Mouse (Mus musculus): ENCODE measurements around the gene Spsb1.

Spsb1 gene

DNA sequence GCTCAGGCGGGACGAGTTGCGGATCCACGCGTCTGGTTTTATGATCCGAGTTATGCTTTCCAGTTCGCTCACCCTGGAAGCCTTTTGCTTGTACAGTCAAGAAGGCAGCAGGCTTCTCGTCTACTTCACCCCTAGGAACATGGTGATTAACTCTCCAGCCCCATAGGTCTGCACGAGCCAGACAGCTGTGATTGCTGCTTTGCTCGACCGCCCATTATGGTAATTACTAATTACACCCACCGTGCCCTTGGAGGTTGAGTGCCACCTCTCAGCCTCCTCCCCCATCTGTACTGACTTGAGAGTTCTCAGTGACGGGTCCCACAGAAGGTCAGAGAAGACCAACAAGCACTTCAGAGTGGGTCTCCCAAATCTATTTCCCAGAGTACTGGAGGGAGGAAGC is 5.2 kb downstream of the Spsb1 start:
- DNase-seq = no peak

DNA sequence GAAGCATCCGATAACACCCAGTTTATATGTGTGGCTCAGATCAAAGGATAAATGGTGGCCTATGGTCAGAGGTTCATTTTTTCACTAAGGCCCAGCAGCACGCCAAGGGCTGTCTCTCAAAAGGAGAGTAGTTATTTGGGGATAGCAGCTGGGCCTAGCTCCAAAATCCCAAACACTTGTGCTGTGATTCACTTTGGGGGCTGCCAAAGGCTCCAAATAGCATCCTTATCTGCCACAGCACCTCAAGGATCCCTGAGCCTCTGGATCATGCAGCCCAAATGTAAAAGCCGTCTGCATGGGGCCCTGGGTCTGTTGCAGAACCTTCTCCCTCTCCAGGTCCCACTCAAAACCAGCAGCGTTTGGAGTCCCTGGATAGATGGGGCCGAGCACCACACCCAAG is 6.7 kb downstream of the Spsb1 start:
- no peak for DNase-seq

DNA sequence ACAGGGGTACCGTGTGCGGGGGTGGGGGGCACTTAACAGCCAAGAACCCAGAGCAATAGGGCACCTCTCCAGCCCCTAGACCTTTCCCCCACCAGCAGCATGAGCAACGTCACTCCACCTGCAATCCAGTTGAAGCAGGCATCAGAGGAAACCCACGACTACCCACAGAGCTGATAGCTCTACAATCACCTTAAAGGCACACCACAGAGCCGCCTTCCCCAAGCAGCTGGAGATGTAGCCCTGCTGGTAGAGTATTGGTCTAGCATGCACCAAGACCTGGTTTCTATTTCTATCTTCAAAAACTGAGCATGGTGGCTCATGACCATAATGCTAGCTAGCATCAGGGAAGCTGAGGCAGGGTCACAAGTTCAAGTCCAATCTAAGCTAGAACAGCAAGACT is 7.4 kb downstream of the Spsb1 start:
- DNase-seq = no peak

DNA sequence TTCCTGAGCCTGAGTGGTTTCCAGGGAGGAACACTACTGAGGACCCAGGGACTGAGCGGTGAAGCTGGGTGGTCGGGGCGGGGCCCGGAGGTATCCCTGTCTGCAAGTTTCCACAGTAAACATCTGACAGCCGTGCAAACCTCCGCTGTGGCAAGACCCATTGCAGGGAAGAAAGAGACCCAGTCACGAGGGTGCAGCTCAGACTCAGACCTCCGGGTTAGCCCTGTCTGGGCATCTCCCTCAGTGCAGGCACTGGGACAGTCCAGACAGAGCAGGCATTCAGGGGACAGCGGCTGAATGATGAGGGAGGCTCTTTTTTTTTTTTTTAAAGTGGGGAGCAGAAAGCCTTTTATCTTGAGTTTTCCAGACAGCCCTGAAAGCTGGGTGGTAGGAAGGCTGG is 9.6 kb downstream of the Spsb1 start:
- DNase-seq = no peak

DNA sequence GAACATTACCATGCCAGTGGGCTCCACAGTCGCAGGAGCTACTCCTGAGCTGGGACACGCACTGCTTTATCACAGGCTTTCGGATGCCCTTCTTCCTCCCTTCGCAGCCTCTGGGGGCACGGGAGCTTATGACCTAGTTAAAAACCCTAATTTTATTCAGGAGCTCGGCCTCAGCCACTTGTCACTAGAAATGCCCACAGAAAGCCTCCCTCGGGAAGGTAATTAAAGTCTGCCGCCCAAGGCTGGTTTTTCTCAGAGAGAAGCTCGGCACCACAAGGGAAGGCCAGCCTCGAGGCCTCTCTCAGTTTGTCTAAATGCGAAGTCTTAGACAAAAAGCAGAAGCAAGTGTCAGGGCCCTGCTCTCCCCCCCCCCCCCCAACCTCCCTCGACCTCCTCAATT is 10.6 kb downstream of the Spsb1 start:
- DNase-seq = no peak

DNA sequence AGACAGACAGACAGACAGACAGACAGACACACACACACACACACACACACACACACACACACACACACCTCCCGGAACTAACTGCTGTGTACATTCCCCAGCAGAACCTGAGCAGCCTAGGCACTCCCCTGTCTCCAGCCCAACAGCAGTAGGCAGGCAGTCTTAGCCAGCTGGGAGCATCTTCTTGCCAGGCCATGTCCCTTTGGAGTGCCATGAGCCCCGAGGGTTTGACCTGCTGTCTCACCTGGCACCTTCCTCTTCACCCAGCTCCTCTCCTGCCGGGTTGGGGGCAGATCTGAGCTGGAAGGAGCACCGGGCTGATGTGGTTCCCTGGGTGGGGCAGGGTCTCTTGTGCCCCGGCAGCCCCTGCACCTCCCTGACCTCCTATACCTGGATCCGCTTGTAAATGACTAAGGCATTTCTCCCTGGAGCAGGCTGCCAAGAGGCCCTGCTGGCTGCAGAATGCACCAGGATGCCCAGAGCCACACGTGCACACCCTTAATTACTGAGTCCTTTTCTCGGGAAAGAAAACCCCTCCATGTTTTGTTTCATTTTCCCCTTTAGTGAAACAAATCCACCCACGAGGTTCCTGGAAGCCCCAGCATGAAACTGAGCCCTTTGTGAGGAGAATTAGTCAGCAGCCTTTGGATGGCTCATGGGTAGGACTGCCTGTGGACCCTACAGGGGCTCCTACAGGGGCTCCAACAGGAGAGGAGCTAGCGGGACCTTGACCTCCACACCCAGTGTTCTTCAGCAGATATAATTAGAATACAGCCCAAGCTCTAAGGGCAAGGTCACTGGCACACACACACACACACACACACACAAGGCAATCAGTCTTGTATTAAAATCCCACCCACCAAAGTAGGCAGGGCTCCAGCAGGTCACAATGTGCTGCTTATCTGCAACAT is 11.8 kb downstream of the Spsb1 start:
- no peak for DNase-seq

DNA sequence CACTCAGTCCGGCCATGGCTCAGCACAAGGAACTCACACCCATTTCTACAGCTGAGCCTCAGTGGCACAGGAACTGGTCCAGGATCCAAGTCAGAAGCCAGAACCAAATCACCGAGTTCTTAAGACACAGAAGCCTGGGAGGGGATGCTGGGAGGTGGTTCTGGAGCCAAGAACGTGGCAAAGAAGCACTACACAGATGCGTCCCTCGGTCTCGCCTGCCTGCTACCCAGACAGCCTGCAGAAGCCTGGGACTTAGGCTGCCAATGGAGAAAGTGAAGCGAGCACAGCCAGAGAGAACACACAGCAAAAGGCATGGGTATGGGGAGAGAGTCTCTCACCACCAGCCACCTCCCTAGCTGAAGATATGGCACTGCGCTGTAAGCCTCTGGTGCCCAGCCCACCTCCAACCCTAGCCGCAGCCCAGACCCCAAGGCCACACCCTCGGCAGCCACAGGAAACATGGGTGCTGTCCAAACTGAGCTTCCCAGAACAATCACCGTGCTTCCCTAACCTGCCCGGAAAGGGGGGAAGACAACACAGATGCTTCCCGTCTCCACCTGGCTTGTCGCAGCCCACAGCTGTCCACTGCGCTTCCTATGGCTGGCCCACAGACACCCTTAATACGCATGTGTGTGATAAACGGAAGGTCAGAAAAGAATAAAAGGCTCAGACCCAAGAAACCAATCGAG is 13.6 kb downstream of the Spsb1 start:
- no peak for DNase-seq

DNA sequence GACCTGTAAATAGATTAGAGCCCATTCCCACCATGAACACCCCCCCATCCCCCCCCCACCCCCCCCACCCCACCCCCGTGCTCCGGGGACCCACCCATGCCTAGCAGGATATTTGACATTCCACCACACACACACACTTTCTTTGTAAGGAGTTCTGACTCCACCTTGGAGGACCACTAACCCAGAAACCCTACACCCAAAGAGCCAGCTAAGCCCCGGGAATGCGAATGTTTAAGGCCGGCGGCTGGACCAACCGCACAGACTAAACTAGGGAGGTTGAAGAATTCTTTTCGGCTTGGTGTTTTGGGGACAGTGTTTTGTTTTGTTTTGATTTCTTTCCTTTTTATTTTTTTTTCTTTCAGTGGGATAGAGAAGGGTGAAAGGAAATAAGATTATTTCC is 16.1 kb downstream of the Spsb1 start:
- no peak for DNase-seq

DNA sequence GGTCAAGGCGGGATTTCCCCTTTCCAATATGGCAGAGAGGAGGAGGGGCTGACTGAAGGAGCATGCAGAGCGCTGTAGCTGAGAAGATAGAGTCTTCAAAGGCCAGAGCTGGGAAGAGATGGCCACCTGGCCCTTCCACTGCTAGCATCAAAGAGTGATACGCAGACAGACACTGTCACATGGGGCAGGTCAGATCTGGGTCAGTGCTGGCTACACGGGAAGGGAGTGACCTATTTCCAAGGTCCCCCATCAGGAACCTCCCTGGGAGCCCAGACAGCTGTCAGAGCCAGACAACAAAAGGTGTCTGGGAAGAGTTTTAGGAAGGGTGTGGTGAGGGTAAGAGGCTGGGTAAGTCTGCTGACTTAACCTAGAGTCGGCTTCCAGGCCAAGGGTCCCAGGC is 17.9 kb downstream of the Spsb1 start:
- no peak for DNase-seq

DNA sequence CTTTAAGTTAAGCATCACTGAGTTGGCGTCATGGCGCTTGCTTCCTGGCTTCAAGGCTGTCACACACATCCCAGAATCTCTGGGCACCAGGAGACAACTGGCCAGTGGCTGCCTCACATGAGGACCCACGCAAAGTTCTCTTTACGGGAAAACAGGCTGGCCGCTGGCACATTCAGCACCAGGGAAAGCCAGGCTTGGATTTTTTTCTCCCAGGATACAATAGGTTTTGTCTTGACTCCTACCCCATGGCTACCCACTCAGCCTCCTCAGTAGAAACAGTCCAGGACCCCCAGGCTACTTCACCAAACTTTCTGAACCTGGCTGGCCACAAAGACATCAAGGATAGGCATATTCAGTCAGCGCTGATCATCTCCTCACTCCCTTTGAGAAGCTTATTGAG is 19.4 kb downstream of the Spsb1 start:
- no peak for DNase-seq

DNA sequence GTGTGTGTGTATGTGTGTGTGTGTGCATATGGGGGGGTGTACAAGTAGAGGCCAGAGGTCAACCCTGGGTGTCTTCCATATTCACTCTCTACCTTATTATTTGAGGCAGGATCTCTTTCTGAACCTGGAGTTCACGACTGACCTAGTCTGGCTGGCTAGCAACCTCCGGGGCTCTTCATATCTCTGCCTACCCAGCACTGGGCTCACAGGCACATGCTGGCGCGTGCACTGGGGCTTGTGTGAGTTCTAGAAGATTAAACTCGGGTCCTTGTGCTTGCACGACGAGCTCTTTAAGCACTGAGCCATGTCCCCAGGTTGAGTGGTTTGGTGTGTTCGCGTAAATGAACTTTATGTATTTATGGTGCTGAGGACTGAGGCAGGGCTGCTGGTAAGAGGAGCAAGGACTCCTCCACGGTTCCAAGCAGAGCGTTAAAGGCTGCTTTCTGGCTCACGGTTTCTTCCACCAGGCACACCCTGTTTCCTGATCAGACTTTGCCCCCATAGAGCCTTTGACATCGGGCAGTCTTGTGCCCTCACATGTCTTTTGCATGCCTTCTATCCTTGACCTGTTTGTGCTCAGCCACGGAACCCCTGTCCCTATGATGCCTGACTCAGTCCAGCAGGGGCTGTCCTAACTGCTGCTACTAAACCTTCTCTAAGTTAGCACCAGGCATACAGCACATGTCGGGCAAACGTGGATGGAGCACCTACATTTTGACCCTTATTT is 21.2 kb downstream of the Spsb1 start:
- no peak for DNase-seq

DNA sequence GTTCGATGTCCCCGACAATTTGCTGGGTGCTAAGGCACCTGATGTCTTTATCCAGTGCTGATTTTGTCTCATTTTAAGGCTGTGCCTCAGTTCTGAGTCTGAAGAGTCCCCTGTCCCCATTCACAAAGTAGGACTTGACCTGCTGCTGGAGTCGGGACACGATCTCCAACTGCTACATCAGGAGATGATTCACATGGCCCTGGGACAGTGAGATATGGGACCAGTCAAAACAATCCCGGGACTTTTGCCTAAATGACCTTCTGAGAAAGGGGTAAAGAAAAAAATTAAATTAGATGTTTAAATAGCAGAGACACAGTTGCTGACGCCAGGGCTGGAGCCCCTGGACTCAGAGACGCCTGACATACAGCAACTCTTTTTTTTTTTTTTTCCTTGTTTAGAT is 21.8 kb downstream of the Spsb1 start:
- DNase-seq = no peak

DNA sequence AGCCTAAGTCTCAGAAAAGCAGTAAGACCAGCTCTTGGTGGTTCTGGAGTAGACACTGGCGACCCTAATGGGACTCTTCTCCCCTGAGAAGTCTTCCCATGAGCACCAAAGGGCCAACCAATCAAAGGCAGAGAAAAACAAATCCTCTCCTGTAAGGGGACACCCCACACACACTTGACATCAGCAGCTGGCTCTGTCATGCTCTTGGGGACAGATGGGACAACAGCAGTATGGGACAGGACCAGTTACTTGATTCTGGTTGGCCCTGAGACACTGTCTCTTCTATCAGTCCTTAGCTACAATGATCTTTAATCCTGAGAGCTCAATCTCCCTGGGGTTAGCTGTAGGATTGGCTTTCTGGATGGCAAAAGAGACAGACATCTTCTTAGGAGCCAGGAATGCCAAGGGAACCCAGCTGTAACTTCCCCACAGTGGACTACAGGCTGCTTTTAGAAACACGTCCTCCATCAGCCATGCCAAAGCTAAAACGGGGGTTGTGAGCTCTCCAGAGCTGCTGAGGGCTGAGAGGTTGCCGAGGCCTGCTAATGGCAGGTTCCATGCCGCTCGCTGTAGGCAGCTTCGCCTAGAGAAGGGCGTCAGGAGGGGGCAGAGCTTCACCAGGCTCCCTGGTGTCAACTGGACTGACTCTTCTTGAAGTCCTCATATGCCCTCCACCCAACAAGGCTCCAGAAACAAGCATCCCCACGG is 22.6 kb downstream of the Spsb1 start:
- no peak for DNase-seq

DNA sequence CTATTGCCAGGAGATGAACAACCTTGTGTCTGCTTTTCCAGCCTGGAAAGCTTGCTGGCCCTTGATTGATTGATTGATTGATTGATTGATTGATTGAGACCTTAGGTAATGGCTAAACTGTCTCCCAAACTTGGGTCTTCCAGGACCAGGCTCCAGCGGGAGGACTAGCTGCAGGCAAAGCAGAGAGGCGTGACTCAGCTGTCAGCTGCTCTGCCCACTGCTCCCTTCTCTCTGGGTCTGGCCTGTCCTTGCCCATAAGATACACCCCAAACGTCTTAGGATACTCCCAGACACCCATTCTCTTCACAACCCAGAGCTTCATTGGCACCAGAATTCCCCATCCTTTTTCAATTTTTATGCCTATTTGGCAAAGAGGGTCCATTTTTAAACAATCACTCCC is 24.1 kb downstream of the Spsb1 start:
- no peak for DNase-seq

DNA sequence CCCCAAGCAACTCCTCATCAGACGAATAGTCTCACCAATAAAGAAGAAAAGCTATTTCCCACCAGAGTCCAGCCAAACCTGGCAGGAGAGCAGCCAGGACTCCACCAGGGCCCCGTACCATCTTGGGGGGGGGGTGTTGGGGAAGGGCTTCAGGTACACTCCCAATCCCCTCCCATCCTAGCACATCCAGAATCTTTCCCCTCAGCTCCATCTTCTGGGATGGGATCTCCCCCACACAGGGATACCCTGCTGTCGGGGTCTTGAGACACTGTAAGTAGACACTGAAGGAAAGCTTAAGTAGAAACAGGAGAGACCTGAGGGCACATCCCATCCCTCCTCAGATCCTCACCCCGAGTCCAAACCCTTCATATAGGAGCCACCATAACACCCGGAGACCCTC is 31.8 kb downstream of the Spsb1 start:
- no peak for DNase-seq

DNA sequence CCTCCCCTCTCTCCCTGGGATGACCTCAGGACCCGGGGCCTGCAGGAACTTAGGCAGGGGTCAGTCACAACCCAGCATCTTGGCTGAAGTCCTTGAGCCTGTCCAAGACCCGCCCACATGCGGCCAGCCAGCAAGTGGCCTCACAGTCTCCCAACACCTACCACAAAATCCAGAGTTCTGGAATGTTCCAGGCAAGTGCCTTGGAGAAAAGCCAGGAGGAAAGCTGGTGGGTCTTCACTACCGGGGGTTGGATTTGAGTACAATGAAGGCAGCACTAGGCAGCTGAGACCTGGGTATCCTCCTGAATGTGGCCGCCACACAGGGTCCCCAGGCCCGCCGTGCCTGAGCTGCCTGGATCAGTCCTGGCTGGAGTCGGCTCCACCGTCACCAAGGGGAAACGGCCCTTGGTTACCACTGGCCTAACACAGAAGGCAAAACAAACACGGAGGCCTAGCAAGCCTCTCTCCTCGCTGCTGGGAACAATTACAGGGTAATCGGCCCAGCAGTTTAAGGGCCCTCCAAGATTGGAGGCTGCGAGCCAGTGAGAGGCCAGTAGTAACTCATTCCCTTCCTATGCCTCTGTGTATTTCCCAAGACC is 32.6 kb downstream of the Spsb1 start:
- no peak for DNase-seq

DNA sequence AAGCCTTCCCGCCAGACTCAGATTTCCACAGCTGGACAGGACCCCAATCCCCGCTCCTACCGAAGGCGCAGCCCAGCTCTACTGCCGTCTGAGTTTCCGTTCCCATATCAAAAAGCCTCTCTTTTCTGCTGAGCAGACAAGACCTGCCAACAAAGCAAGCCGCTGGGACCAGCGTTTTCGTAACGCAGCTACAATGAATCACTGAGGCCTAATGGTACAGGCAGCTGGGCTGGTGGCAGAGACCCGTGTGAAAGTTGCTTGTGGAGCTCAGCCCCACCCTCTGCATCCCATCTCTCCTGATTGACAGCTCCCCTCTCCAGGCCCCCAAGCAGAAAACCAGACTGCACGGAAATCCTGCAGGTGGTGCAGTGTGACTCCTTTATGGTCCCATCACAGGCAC is 34.0 kb downstream of the Spsb1 start:
- no peak for DNase-seq

DNA sequence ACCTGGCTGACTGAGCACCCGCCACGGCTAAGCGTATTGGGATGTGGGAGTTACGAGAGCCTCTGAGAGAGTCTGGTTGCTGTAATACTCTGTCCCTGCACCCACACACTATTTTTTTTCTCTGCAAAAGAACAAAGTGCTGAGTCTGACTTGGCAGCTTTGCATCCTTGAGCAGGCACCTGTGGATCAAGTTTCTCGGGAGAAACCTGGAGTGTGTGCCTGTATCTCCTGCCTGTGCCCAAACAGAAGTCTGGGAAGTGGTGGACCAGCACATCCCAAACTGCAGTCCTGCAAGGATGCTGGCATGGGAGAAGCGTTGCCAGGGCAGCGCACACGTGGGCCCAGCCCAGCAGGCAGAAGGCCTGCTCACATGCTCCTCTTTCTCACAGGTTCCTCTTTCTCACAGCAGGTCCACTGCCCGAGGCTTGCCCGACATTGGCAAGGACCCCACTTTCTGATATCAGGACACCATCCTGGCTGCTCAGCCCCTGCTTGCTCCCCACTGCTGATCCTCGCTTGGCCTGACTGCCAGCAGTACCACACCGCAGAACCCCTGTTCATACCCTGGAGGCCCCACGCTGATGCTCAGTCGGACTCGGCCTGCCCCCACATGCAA is 36.3 kb downstream of the Spsb1 start:
- no peak for DNase-seq

DNA sequence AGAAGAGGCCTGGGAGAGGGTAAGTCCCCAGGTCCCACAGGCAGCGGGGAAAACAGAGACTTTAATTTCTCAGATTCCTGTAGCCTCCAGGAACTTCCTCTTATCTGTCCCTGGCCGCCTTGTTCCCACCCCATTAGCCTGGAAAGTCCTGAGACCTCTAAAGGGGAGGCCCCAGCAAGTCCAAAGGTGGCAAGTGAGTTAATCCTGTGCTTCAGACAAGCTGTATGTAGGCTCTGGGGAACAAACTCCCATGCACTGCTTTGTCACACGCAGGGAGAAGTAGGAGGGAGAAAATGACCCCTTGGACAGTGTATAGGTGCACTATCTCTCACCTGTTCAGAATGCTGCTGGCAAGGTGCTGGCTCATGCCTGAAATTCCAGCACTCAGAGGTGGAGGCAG is 38.0 kb downstream of the Spsb1 start:
- DNase-seq = no peak

DNA sequence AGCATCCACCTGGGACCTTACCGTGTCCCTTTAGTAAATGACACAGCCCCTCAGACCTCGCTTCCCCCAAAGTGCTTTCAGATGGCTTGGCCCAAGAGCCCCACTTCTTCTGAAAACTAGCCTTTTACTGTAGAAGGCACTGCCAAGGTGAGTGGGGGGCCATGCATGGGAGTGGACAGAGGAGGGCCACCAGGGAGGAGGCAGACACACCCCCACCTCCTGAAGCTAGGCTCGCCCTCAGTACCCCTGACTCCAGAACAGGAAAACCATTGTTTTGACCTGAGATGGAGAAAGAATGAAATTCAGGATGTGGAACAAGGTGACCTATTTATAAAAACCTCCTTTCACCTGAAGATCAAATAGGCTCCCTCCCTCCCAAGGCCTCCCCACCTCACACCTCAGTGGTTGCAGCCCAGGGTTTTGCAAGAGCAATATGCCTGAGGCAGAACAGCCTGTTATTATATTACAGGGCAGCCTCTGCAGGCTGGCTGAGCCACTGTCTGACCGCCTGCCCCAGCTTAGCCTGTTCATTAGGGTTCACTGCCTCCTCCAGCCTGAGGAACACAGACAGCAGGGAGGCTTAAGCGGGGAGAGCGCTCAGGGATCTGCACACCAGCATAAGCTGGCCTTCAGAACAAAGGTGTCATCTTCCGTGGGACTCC is 41.0 kb downstream of the Spsb1 start:
- no peak for DNase-seq

DNA sequence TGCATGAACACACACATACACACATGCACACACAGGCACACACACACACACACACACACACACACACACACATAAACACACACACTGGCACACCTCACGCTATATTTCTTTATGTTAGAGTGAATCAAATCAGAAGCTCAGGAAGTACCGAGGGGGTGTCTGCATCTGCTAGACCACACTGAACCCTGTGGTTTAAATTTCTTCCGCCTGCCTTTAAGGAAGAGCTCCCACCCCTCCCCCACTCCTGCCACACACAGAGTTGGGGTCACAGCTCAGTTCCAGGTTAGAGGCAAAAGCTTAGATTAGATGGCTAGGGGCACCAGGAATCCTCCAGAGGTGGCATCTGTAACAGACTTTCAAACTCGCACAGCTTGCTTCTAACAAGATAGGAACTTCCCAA is 42.4 kb downstream of the Spsb1 start:
- no peak for DNase-seq

DNA sequence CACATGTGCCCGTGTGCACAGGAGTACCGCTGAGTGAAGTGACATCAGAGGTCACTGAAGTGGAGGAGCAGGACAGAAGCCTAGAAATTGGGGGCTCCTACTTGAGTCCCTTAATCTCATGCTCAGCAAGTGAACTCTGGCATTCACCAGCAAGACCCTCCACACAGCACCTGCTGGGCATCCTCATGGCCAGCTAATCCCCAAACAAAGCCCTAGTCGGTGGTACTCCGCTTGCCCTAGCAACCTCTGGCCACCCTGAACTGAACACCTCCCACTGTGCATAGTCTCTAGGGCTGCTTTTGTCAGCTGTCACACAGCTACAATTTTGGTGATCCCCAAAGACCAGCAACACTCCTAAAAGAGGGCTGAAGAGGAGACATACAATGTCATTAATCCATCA is 44.3 kb downstream of the Spsb1 start:
- no peak for DNase-seq

All from cerebellum, adult 9-10 months (tissue).